Mouse (Mus musculus) lung, embryonic 16.5 days (tissue): ENCODE measurements at regions not wholly inside any gene's neighbourhood (a gene's known extent, or its start where the extent isn't known, plus 50 kb on each side); places are given as distances from the start of the nearest gene placed in this dataset.

Experiments used
- ATAC-seq: fragments of 200-750 bp; cut with Nextera tagmentation; 2 replicates; pipeline ENCODE4 v1.8.0; 2017; ENCODE audit warnings: low read depth, mild to moderate bottlenecking, moderate library complexity
- H3K27ac ChIP-seq: fragments of 300-500 bp; sonication (generic); 2 replicates; pipeline ENCODE4 v1.5.1; 2014; ENCODE audit warnings: mild to moderate bottlenecking, control low read depth, low read length
- H3K27me3 ChIP-seq: fragments of 300-500 bp; sonication (generic); 2 replicates; pipeline ENCODE4 v1.6.1; 2014; ENCODE audit warnings: low read depth, low read length, mixed read lengths; ENCODE audit not compliant: control insufficient read depth, insufficient read depth
- H3K36me3 ChIP-seq: fragments of 300-500 bp; sonication (generic); 2 replicates; pipeline ENCODE4 v1.6.1; 2014; ENCODE audit warnings: low read length; ENCODE audit not compliant: control insufficient read depth, insufficient read depth
- H3K4me1 ChIP-seq: fragments of 300-500 bp; sonication (generic); replicated peaks from 2 replicates; pipeline ENCODE4 v1.6.1; 2014; ENCODE audit warnings: low read length, mixed read lengths; ENCODE audit not compliant: control insufficient read depth, insufficient read depth
- H3K4me2 ChIP-seq: fragments of 300-500 bp; sonication (generic); 2 replicates; pipeline ENCODE4 v1.6.1; 2014; ENCODE audit warnings: low read depth, low read length, control low read depth
- H3K4me3 ChIP-seq: fragments of 300-500 bp; sonication (generic); 2 replicates; pipeline ENCODE4 v1.5.1; 2014; ENCODE audit warnings: mild to moderate bottlenecking, low read length, control low read depth
- H3K9ac ChIP-seq: fragments of 300-500 bp; sonication (generic); 2 replicates; pipeline ENCODE4 v1.6.1; 2014; ENCODE audit warnings: low read length, control low read depth
- H3K9me3 ChIP-seq: fragments of 300-500 bp; sonication (generic); 2 replicates; pipeline ENCODE4 v1.6.1; 2016; ENCODE audit warnings: low read length; ENCODE audit not compliant: control insufficient read depth
- WGBS: fragments of 180-500 bp; shearing (Covaris S2); extraction: QIAGEN DNeasy Blood & Tissue Kit; methylation state at CpG from one replicate; pipeline ENCODE4 v1.1.7; 2014; 5-methylcytosine and 5-hydroxymethylcytosine counted together

DNA sequence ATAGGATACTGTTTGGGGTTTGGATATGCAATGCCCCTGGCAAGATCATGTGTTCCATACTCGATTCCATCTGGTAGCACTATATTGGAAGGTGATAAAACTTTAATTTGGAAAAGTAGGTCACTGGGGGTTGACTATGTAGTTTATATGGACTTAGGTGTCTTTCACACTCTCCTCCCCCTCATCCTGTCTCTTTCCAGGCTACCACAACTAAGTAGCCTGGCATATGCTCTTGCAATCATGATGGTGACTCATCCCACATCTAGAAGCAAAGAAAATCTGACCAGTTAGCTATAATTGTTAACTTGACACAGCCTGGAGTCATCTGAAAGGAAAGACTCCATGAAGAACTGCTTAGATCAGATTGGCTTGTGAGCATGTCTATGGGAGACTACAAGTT, 1154.3 kb downstream of the Adam3 start:
- Histone ChIP-seq H3K9ac (no peak overlapping the region), H3K9me3 (no peaks in the 10 kb centered on the region), H3K27me3 (no peaks in the 10 kb centered on the region), H3K36me3 (no peaks in the 10 kb centered on the region), H3K27ac (no peak overlapping the region), H3K4me3 (no peak overlapping the region), H3K4me2 (no peak overlapping the region), H3K4me1 (no peaks in the 10 kb centered on the region)
- no peak for ATAC-seq
- WGBS: 77% methylated on average over 1 of the region's 1 CpGs

DNA sequence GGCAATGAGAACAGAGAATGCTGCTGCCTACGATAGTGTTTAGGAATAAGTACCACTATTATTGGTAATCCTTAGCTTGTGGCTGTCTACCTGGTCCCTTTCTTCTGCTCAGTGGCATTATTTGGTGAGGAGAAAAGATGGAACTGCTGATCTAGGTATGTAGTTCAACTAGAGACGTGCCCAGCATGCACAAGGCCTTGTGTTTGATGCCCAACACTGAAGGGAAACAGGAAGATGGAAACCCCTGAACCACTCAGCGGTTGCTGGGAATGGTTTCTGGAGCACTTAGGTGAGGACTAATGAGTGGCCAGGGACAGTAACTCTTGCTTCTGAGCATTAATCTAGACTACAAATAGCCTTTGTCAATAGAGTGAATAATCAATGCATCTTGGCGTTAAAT, 1145.5 kb downstream of the Adam3 start:
- no peaks in the 10 kb centered on the region for H3K36me3 ChIP-seq
- WGBS: 83% methylated on average over 4 of the region's 4 CpGs
- ATAC-seq: no peak
- no peaks in the 10 kb centered on the region for H3K4me1 ChIP-seq
- no peak overlapping the region for H3K4me3 ChIP-seq
- no peaks in the 10 kb centered on the region for H3K27me3 ChIP-seq
- no peak overlapping the region for H3K27ac ChIP-seq
- no peak overlapping the region for H3K4me2 ChIP-seq
- no peak overlapping the region for H3K9ac ChIP-seq
- H3K9me3 ChIP-seq: no peaks in the 10 kb centered on the region

DNA sequence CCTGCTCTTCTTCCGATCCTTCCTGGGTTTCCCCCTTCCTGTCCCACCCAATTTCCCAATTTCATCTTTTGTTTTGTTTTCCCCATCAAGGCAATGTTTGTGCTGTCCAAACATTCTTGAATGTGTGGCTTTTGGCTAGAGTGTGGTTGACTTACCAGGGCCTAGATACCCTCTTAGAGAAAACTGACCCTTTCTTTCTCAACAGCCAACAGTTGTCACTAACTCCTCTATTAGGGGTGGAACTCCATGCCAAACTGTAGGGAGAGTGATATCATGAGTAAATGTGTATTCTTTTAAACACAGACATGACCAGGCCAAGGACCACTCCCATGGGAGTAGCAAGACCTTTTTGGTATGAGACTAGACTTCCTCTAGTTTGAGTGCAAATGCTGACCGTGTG, 1145.0 kb downstream of the Adam3 start:
- no peaks in the 10 kb centered on the region for H3K4me1 ChIP-seq
- no peaks in the 10 kb centered on the region for H3K27me3 ChIP-seq
- no peak overlapping the region for H3K27ac ChIP-seq
- H3K9ac ChIP-seq: no peak overlapping the region
- H3K4me2 ChIP-seq: no peak overlapping the region
- H3K36me3 ChIP-seq: no peaks in the 10 kb centered on the region
- H3K4me3 ChIP-seq: no peak overlapping the region
- no peak for ATAC-seq
- WGBS: 73% methylated on average over 2 of the region's 2 CpGs
- no peaks in the 10 kb centered on the region for H3K9me3 ChIP-seq
